ENCODE assay signal across 18 mouse cellular contexts in the genomic region with DNA sequence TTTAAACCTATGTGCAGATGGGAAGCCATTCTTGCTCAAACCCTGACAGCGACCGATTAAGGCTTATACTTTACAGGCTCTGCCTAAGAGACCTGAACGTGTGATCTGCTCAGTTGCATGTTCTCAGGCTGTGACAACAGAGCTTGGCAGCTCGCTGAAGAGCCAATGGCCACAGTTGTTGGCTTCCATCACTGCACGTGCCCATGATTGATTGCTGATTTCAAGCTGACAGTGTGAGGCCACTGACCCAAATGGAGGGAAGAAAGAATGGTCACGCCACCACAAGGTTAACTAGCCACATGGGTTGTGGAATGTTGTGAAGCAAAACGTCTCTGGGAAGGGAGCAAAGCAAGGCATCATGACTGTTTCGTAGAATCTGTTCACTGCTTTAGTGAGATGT.
DNase-seq lines count a peak whose midpoint lies in the region; ATAC-seq and TF ChIP-seq lines count a peak whose summit lies in the region.
"Had no signal": no experiment of that assay in that cellular context is flagged by ENCODE, and none has a peak within 500 bp of the region (broad histone marks: within the 10 kb centered on the region; RNA-seq: fewer than 3 reads in every experiment).

No protein-coding gene starts in this region.

- H3K79me2 ChIP-seq in liver, adult 2 months (ENCODE audit: control insufficient read depth, insufficient read depth, low read length), result no peaks in the 10 kb centered on the region

- WGBS in liver, adult 2 months, result 50% methylated on average over 8 of the region's 8 CpGs
- WGBS in liver, embryonic 12.5 days (ENCODE audit: insufficient replicate concordance), result 72% methylated on average over 8 of the region's 8 CpGs

- no peak overlapping the region for H3K9ac ChIP-seq in liver, adult 2 months (ENCODE audit: low read depth, low read length)
- H3K9ac ChIP-seq in liver, embryonic 12.5 days, result no peak overlapping the region

- peaks cover 20% of the 10 kb centered on the region for H3K4me1 ChIP-seq in liver, adult 2 months (ENCODE audit: control insufficient read depth, insufficient read depth, low read length)
- H3K4me1 ChIP-seq in liver, embryonic 12.5 days, result peaks cover 21% of the 10 kb centered on the region; the same call in 1 of the 2 replicates

- H3K4me2 ChIP-seq in liver, embryonic 12.5 days, result no peak overlapping the region

- TF ChIP-seq POLR2A in liver, adult 2 months (IDR thresholded peaks at IDR 0.05; ENCODE audit: extremely low read depth, insufficient read depth, low read length), result no peak

- no peak for TF ChIP-seq CTCF in liver, adult 2 months (IDR thresholded peaks at IDR 0.05; ENCODE audit: low read depth, low read length)

- H3K27ac ChIP-seq in liver, adult 2 months (replicated peaks; ENCODE audit: insufficient read depth, low read depth, low read length), result no peak overlapping the region
- no peak overlapping the region for H3K27ac ChIP-seq in liver, embryonic 12.5 days

- no peaks in the 10 kb centered on the region for H3K27me3 ChIP-seq in liver, adult 2 months (ENCODE audit: control insufficient read depth, insufficient read depth, low read length)
- no peaks in the 10 kb centered on the region for H3K27me3 ChIP-seq in liver, embryonic 12.5 days (replicated peaks)
- H3K27me3 ChIP-seq: CH12.LX, Patski had no signal

- no peak overlapping the region for H3K4me3 ChIP-seq in liver, adult 2 months (ENCODE audit: insufficient read depth, low read depth, low read length)
- no peak overlapping the region for H3K4me3 ChIP-seq in liver, embryonic 12.5 days

- no peaks in the 10 kb centered on the region for H3K36me3 ChIP-seq in liver, adult 2 months (ENCODE audit: control insufficient read depth, insufficient read depth, low read length)
- H3K36me3 ChIP-seq in liver, embryonic 12.5 days, result no peaks in the 10 kb centered on the region
- H3K36me3 ChIP-seq: G1E had no signal

- DNase-seq in liver, adult 2 months (ENCODE audit: extremely low read depth, low read depth, low spot score), result peak; percentile 94
- DNase-seq: adrenal gland, adult 2 months; adrenal gland, adult 8-10 months; adrenal gland, postnatal 10 days; adrenal gland, postnatal 14 days; adrenal gland, postnatal 25 days; adrenal gland, postnatal 36 days; B cell, adult 2 months; cerebellum, adult 11 months; cerebellum, adult 11-12 months; cerebellum, adult 18-20 months; cerebellum, adult 2 months had no signal

- no peak for ATAC-seq in liver, embryonic 12.5 days
- ATAC-seq: activated CD4-positive, CD25-positive, alpha-beta regulatory T cell, adult 4 months; CD4-positive, CD25-positive, alpha-beta regulatory T cell, adult 4 months; Patski had no signal

- H3K9me3 ChIP-seq in liver, embryonic 12.5 days (replicated peaks), result no peaks in the 10 kb centered on the region; the same call in 1 of the 2 replicates
- H3K9me3 ChIP-seq: G1E had no signal
